Mouse (Mus musculus): ENCODE measurements around the gene Trp53bp2. TPM values are rescaled to one million over a fixed set of nuclear protein-coding genes. Genes with fewer than 3 reads are reported as not detected.
A peak's percentile ranks its signal among the peaks of the same experiment; 100 is the strongest.

Trp53bp2 gene
- polyA plus RNA-seq, 1 experiment from 2014 or later = 25.7 TPM

GRCm38 (mm10) chr1:182509110-182509797 is 100.3 kb downstream of the Trp53bp2 start:
- ATAC-seq = no peak
- no peaks in the 10 kb centered on the region for H3K9me3 ChIP-seq
- 88% methylated on average over 10 of the region's 10 CpGs for WGBS
- H3K4me1 ChIP-seq (replicated peaks) = peaks cover 6% of the 10 kb centered on the region
- 0 out of 2 replicates have a peak overlapping the region, but pooled peaks have one; percentile 4 for H3K27ac ChIP-seq
- peaks cover 49% of the 10 kb centered on the region for H3K36me3 ChIP-seq
- H3K4me2 ChIP-seq (replicated peaks) = no peak overlapping the region
- no peak overlapping the region for H3K9ac ChIP-seq (replicated peaks)
- H3K27me3 ChIP-seq = no peaks in the 10 kb centered on the region
- no peak overlapping the region for H3K4me3 ChIP-seq (replicated peaks)

GRCm38 (mm10) chr1:182511073-182511472 is 102.1 kb downstream of the Trp53bp2 start:
- no peak overlapping the region for H3K27ac ChIP-seq

GRCm38 (mm10) chr1:182511778-182512177 is 102.8 kb downstream of the Trp53bp2 start:
- H3K4me2 ChIP-seq (replicated peaks) = no peak overlapping the region
- H3K27ac ChIP-seq = no peak overlapping the region
- H3K9ac ChIP-seq (replicated peaks) = no peak overlapping the region
- peaks cover 44% of the 10 kb centered on the region for H3K36me3 ChIP-seq
- no peak overlapping the region for H3K4me3 ChIP-seq (replicated peaks)
- no peaks in the 10 kb centered on the region for H3K27me3 ChIP-seq
- peaks cover 20% of the 10 kb centered on the region for H3K4me1 ChIP-seq (replicated peaks)
- 65% methylated on average over 8 of the region's 8 CpGs for whole genome bisulfite sequencing
- no peak for ATAC-seq
- H3K9me3 ChIP-seq = no peaks in the 10 kb centered on the region

More at GRCm38 (mm10) chr1:182511073-182511472, 102.1 kb downstream of the Trp53bp2 start:
- H3K4me2 ChIP-seq (replicated peaks) = no peak overlapping the region
- no peaks in the 10 kb centered on the region for H3K27me3 ChIP-seq
- peaks cover 51% of the 10 kb centered on the region for H3K36me3 ChIP-seq
- WGBS = 82% methylated on average over 2 of the region's 2 CpGs
- no peak overlapping the region for H3K9ac ChIP-seq (replicated peaks)
- H3K4me3 ChIP-seq (replicated peaks) = no peak overlapping the region
- H3K9me3 ChIP-seq = no peaks in the 10 kb centered on the region
- H3K4me1 ChIP-seq (replicated peaks) = peaks cover 13% of the 10 kb centered on the region
- ATAC-seq = no peak

Other genes with a start within 250 kb of the Trp53bp2 start
- gene Vmn1r1, start 244.7 kb upstream of the Trp53bp2 start, polyA plus RNA-seq (2015; fragmentation: Nextera tagmentation; extraction: Ambion mirVana) = not detected in 2 replicates
- gene Degs1, start 126.4 kb upstream of the Trp53bp2 start, polyA plus RNA-seq (2015; fragmentation: Nextera tagmentation; extraction: Ambion mirVana) = 51.0 and 54.5 TPM in 2 replicates
- gene Fbxo28, start 67.5 kb upstream of the Trp53bp2 start, polyA plus RNA-seq (2015; fragmentation: Nextera tagmentation; extraction: Ambion mirVana) = 27.3 and 29.8 TPM in 2 replicates
- 75.3 and 80.9 TPM in 2 replicates for gene Capn2, start 108.4 kb downstream of the Trp53bp2 start, polyA plus RNA-seq (2015; fragmentation: Nextera tagmentation; extraction: Ambion mirVana)
- gene Capn8, start 155.8 kb downstream of the Trp53bp2 start, polyA plus RNA-seq (2015; fragmentation: Nextera tagmentation; extraction: Ambion mirVana) = 0.13 TPM in 1 of 2 replicates, not detected in the other

All from midbrain, embryonic 13.5 days (tissue).